Comparison of ENCODE assay signal across 8 mouse cellular contexts in genomic region chr2:79256001-79256339, GRCm38 (mm10). TPM values are rescaled to one million over a fixed set of nuclear protein-coding genes. Genes with fewer than 3 reads are reported as not detected.
A peak's percentile ranks its signal among the peaks of the same experiment; 100 is the strongest.
DNase-seq lines count a peak whose midpoint lies in the region; ATAC-seq lines count a peak whose summit lies in the region.

No protein-coding gene starts in this region.

- peaks cover 60% of the 10 kb centered on the region for H3K4me1 ChIP-seq in liver, embryonic 12.5 days

- H3K9ac ChIP-seq in liver, embryonic 12.5 days = peak overlapping the region; percentile 97

- H3K9me3 ChIP-seq in liver, embryonic 12.5 days (replicated peaks) = no peaks in the 10 kb centered on the region

- H3K4me2 ChIP-seq in liver, embryonic 12.5 days = peak overlapping the region; percentile 79

- peak; percentile 4 for DNase-seq in cerebellum, adult 9-11 months
- no peak for DNase-seq in cerebellum, postnatal 4 days (ENCODE audit: low spot score in 2 of 2)
- DNase-seq in spleen, postnatal 4 days (ENCODE audit: low spot score in 2 of 2) = peak; percentile 48 to 83
- no peak for DNase-seq in spleen, adult 12 weeks (ENCODE audit: low spot score)
- no peak for DNase-seq in T-cell, adult 2 months (ENCODE audit: low spot score)
- DNase-seq in thymus, postnatal 36 days = no peak
- no peak for DNase-seq in adrenal gland, postnatal 4 days (ENCODE audit: low spot score in 2 of 2)

- peak overlapping the region; percentile 93 for H3K4me3 ChIP-seq in liver, embryonic 12.5 days

- peaks cover 10% of the 10 kb centered on the region for H3K36me3 ChIP-seq in liver, embryonic 12.5 days

- peak overlapping the region; percentile 98 for H3K27ac ChIP-seq in liver, embryonic 12.5 days

- ATAC-seq in liver, embryonic 12.5 days = no peak

- no peaks in the 10 kb centered on the region for H3K27me3 ChIP-seq in liver, embryonic 12.5 days (replicated peaks)

- WGBS in liver, embryonic 12.5 days (ENCODE audit: insufficient replicate concordance) = 4% methylated on average over 7 of the region's 7 CpGs

RNA-seq across cellular contexts. Expression of gene Itga4, which starts 0.7 kb away (rescaled TPM):
- polyA plus RNA-seq in liver, embryonic 12.5 days (2016; fragmentation: Nextera tagmentation; extraction: Ambion mirVana) = 36.9 and 39.3 TPM in 2 replicates
- 1 to 10 TPM; 5.4 to 8.4 TPM for total RNA-seq in adrenal gland, postnatal 4 days (2021)

Comparison
In these comparisons a context has a peak if more than half of its experiments do, and no peak if none do; other contexts are left out.
1. DNase-seq: peak in cerebellum, adult 9-11 months (single experiment) and spleen, postnatal 4 days (2 of 2); none in cerebellum, postnatal 4 days (0 of 2), spleen, adult 12 weeks (single experiment), T-cell, adult 2 months (single experiment), thymus, postnatal 36 days (0 of 2) and adrenal gland, postnatal 4 days (0 of 2).